Mouse (Mus musculus): ENCODE data around the gene Marveld1.

The Marveld1 gene

GRCm38 (mm10) chr19:42146276-42147010, 757 bp upstream of the Marveld1 start:
- no peak for DNase-seq (ENCODE audit: low read depth, low spot score)

GRCm38 (mm10) chr19:42147769-42148568, 769 bp downstream of the Marveld1 start:
- no peaks in the 10 kb centered on the region for H3K36me3 ChIP-seq (ENCODE audit: control insufficient read depth, insufficient read depth, low read length, poor library complexity, severe bottlenecking)
- DNase-seq (ENCODE audit: low read depth, low spot score), result peak; percentile 40

More at GRCm38 (mm10) chr19:42146276-42147010, 757 bp upstream of the Marveld1 start:
- Histone ChIP-seq H3K36me3 (ENCODE audit: control insufficient read depth, insufficient read depth, low read length, poor library complexity, severe bottlenecking) (no peaks in the 10 kb centered on the region), H3K27me3 (ENCODE audit: control insufficient read depth, insufficient read depth, low read length, poor library complexity, severe bottlenecking) (no peaks in the 10 kb centered on the region)

GRCm38 (mm10) chr19:42148569-42148860, 1.3 kb downstream of the Marveld1 start:
- no peaks in the 10 kb centered on the region for H3K27me3 ChIP-seq (ENCODE audit: control insufficient read depth, insufficient read depth, low read length, poor library complexity, severe bottlenecking)
- H3K36me3 ChIP-seq (ENCODE audit: control insufficient read depth, insufficient read depth, low read length, poor library complexity, severe bottlenecking), result no peaks in the 10 kb centered on the region
- no peak for DNase-seq (ENCODE audit: low read depth, low spot score)

More at GRCm38 (mm10) chr19:42147769-42148568, 769 bp downstream of the Marveld1 start:
- no peaks in the 10 kb centered on the region for H3K27me3 ChIP-seq (ENCODE audit: control insufficient read depth, insufficient read depth, low read length, poor library complexity, severe bottlenecking)

GRCm38 (mm10) chr19:42151990-42152389, 4.8 kb downstream of the Marveld1 start:
- DNase-seq (ENCODE audit: low read depth, low spot score), result peak; percentile 82
- H3K27me3 ChIP-seq (ENCODE audit: control insufficient read depth, insufficient read depth, low read length, poor library complexity, severe bottlenecking), result no peaks in the 10 kb centered on the region
- no peaks in the 10 kb centered on the region for H3K36me3 ChIP-seq (ENCODE audit: control insufficient read depth, insufficient read depth, low read length, poor library complexity, severe bottlenecking)

- no peaks in the 10 kb centered on the region for H3K36me3 ChIP-seq (ENCODE audit: control insufficient read depth, insufficient read depth, low read length, poor library complexity, severe bottlenecking)
- H3K27me3 ChIP-seq (ENCODE audit: control insufficient read depth, insufficient read depth, low read length, poor library complexity, severe bottlenecking), result no peaks in the 10 kb centered on the region
- DNase-seq (ENCODE audit: low read depth, low spot score), result peak; percentile 28
Measured at GRCm38 (mm10) chr19:42157493-42158237, 10.5 kb downstream of the Marveld1 start.

GRCm38 (mm10) chr19:42158246-42159017, 11.2 kb downstream of the Marveld1 start:
- H3K36me3 ChIP-seq (ENCODE audit: control insufficient read depth, insufficient read depth, low read length, poor library complexity, severe bottlenecking), result no peaks in the 10 kb centered on the region
- DNase-seq (ENCODE audit: low read depth, low spot score), result no peak
- no peaks in the 10 kb centered on the region for H3K27me3 ChIP-seq (ENCODE audit: control insufficient read depth, insufficient read depth, low read length, poor library complexity, severe bottlenecking)

- no peaks in the 10 kb centered on the region for H3K27me3 ChIP-seq (ENCODE audit: control insufficient read depth, insufficient read depth, low read length, poor library complexity, severe bottlenecking)
- no peaks in the 10 kb centered on the region for H3K36me3 ChIP-seq (ENCODE audit: control insufficient read depth, insufficient read depth, low read length, poor library complexity, severe bottlenecking)
- DNase-seq (ENCODE audit: low read depth, low spot score), result no peak
Measured at GRCm38 (mm10) chr19:42163764-42164163, 16.6 kb downstream of the Marveld1 start, which contains the start of gene Zfyve27. Zfyve27 (plus strand) TSS chr19:42163951.

- DNase-seq (ENCODE audit: low read depth, low spot score), result no peak
- H3K27me3 ChIP-seq (ENCODE audit: control insufficient read depth, insufficient read depth, low read length, poor library complexity, severe bottlenecking), result no peaks in the 10 kb centered on the region
- H3K36me3 ChIP-seq (ENCODE audit: control insufficient read depth, insufficient read depth, low read length, poor library complexity, severe bottlenecking), result no peaks in the 10 kb centered on the region
Measured at GRCm38 (mm10) chr19:42164188-42164587, 17.0 kb downstream of the Marveld1 start.

- no peaks in the 10 kb centered on the region for H3K36me3 ChIP-seq (ENCODE audit: control insufficient read depth, insufficient read depth, low read length, poor library complexity, severe bottlenecking)
- no peaks in the 10 kb centered on the region for H3K27me3 ChIP-seq (ENCODE audit: control insufficient read depth, insufficient read depth, low read length, poor library complexity, severe bottlenecking)
- peak; percentile 85 for DNase-seq (ENCODE audit: low read depth, low spot score)
Measured at GRCm38 (mm10) chr19:42166130-42166529, 18.9 kb downstream of the Marveld1 start.

GRCm38 (mm10) chr19:42166766-42167165, 19.6 kb downstream of the Marveld1 start:
- H3K27me3 ChIP-seq (ENCODE audit: control insufficient read depth, insufficient read depth, low read length, poor library complexity, severe bottlenecking), result no peaks in the 10 kb centered on the region
- no peak for DNase-seq (ENCODE audit: low read depth, low spot score)
- no peaks in the 10 kb centered on the region for H3K36me3 ChIP-seq (ENCODE audit: control insufficient read depth, insufficient read depth, low read length, poor library complexity, severe bottlenecking)

- Histone ChIP-seq H3K27me3 (ENCODE audit: control insufficient read depth, insufficient read depth, low read length, poor library complexity, severe bottlenecking) (no peaks in the 10 kb centered on the region), H3K36me3 (ENCODE audit: control insufficient read depth, insufficient read depth, low read length, poor library complexity, severe bottlenecking) (no peaks in the 10 kb centered on the region)
- no peak for DNase-seq (ENCODE audit: low read depth, low spot score)
Measured at GRCm38 (mm10) chr19:42167489-42167888, 20.3 kb downstream of the Marveld1 start.

GRCm38 (mm10) chr19:42169322-42169975, 22.2 kb downstream of the Marveld1 start:
- Histone ChIP-seq H3K36me3 (ENCODE audit: control insufficient read depth, insufficient read depth, low read length, poor library complexity, severe bottlenecking) (no peaks in the 10 kb centered on the region), H3K27me3 (ENCODE audit: control insufficient read depth, insufficient read depth, low read length, poor library complexity, severe bottlenecking) (no peaks in the 10 kb centered on the region)
- DNase-seq (ENCODE audit: low read depth, low spot score), result no peak

GRCm38 (mm10) chr19:42170025-42170969, 23.1 kb downstream of the Marveld1 start:
- DNase-seq (ENCODE audit: low read depth, low spot score), result peak; percentile 97
- no peaks in the 10 kb centered on the region for H3K36me3 ChIP-seq (ENCODE audit: control insufficient read depth, insufficient read depth, low read length, poor library complexity, severe bottlenecking)
- no peaks in the 10 kb centered on the region for H3K27me3 ChIP-seq (ENCODE audit: control insufficient read depth, insufficient read depth, low read length, poor library complexity, severe bottlenecking)

Measured in splenic B cell, adult 2 months (primary cell).